Mouse (Mus musculus) frontal cortex, postnatal 36 days (tissue): ENCODE data around the gene Adgrf3.

ENCODE experiments used
- DNase-seq, 2 experiments: peaks; one replicate each; pipeline ENCODE4 v3.0.0; 2022; ENCODE audit warnings: low spot score in 2 of 2

The Adgrf3 gene

GRCm38 (mm10) chr5:30202221-30202620, 3.3 kb downstream of the Adgrf3 start:
- no peak for DNase-seq

GRCm38 (mm10) chr5:30201521-30201920, 4.0 kb downstream of the Adgrf3 start:
- DNase-seq = peak; percentile 20 to 63

- no peak for DNase-seq
These were observed 7.3 kb downstream of the Adgrf3 start for GRCm38 (mm10) chr5:30198257-30198656.

- DNase-seq = no peak
These were observed 10.2 kb downstream of the Adgrf3 start for GRCm38 (mm10) chr5:30195340-30195739.

- no peak for DNase-seq
These were observed 13.1 kb downstream of the Adgrf3 start for GRCm38 (mm10) chr5:30192452-30192851.

GRCm38 (mm10) chr5:30187687-30188485, 17.6 kb downstream of the Adgrf3 start:
- DNase-seq = no peak

- no peak for DNase-seq
These were observed 29.7 kb downstream of the Adgrf3 start for GRCm38 (mm10) chr5:30175811-30176210.

GRCm38 (mm10) chr5:30172931-30173692, 32.4 kb downstream of the Adgrf3 start:
- DNase-seq = no peak

- DNase-seq = no peak
These were observed 33.4 kb downstream of the Adgrf3 start for GRCm38 (mm10) chr5:30172115-30172514.

GRCm38 (mm10) chr5:30170303-30170940, 35.1 kb downstream of the Adgrf3 start:
- no peak for DNase-seq

GRCm38 (mm10) chr5:30165234-30165946, 40.1 kb downstream of the Adgrf3 start:
- no peak for DNase-seq

- no peak for DNase-seq
These were observed 43.2 kb downstream of the Adgrf3 start for GRCm38 (mm10) chr5:30162339-30162738.

- no peak for DNase-seq
These were observed 43.7 kb downstream of the Adgrf3 start for GRCm38 (mm10) chr5:30161836-30162235.

- DNase-seq = peak in 1 of 2 experiments; percentile 13
These were observed 45.9 kb downstream of the Adgrf3 start for GRCm38 (mm10) chr5:30159601-30160000.

- no peak for DNase-seq
These were observed 49.5 kb downstream of the Adgrf3 start for GRCm38 (mm10) chr5:30155821-30156629.

GRCm38 (mm10) chr5:30155395-30155792, 50.1 kb downstream of the Adgrf3 start:
- no peak for DNase-seq

- peak; percentile 93 to 96 for DNase-seq
These were observed 50.8 kb downstream of the Adgrf3 start, which contains the start of the genes Hadha and Hadhb for GRCm38 (mm10) chr5:30154474-30155394. Hadha (minus strand) TSS chr5:30155162. Hadhb (plus strand) TSS chr5:30155248.

GRCm38 (mm10) chr5:30154013-30154412, 51.5 kb downstream of the Adgrf3 start:
- DNase-seq = no peak

GRCm38 (mm10) chr5:30153222-30153621, 52.3 kb downstream of the Adgrf3 start:
- no peak for DNase-seq

GRCm38 (mm10) chr5:30152413-30152812, 53.1 kb downstream of the Adgrf3 start:
- no peak for DNase-seq
